Mouse (Mus musculus): ENCODE measurements at regions not wholly inside any gene's neighbourhood (a gene's known extent, or its start where the extent isn't known, plus 50 kb on each side); places are given as distances from the start of the nearest gene placed in this dataset.
"Not testable (repeated sequence)": the region's sequence is repeated elsewhere in the genome, so short reads cannot be mapped to it uniquely, and the experiment has no call there.

DNA sequence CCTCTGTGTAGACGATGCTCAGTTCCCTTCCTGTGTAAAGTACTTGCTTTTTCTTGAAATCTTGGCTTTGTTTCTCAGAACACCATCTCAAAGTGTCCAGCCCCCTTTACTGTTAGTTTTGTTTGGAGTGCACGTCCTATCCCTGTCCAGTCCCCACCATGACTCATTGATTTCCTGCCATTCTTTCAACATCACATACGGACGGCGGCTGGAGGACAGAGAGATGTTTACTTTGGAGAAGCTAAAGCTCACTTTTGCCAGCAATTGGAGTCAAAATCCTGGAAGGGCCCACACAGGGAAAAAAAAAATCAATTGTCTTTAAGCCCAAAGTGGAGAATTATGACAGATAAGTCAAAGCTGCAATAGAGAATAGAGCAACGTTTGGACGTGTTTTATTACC lies 51.8 kb downstream of the Gm5426 start:
- no peak for DNase-seq (ENCODE audit: low read depth)

DNA sequence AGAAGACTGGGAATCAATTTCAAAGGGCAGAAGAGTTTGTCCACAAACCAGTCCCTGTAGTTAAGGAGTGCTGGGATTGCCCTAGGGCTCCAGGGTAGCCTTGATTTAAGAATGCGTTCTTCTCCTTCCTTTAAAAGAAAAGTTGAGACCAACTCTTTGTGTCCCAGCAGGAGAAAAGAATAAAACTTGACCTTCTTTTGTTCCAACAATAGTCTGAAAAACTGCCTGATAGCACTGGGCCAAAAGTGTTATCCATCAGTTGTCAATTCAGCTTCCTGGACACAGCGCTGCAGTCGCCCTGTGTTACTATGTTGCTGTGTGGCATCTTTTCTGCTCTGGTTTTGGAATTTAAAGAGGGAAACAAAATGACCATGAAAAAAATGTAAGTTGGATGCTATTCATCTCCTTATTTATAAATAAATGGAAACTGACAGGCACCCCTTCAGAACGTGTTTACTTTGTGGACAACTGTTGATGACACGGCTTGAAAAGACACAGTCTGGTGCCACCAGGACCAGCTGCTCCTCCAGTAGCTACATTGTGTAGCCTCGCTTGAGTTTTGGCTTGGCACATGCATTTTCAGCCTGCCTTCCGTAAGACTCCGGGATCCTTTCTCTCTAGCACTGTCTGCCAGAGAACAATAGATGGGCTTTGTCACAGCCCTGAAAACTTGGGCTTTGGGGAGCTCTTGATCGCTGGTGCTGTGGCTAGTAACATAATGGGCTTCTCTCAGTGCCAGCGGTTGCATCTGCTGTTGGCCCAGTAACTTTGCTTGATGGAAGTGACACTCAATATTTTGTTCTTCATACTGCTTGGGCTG lies 54.0 kb downstream of the Gm5426 start:
- no peak for DNase-seq (ENCODE audit: low read depth)

- DNase-seq (ENCODE audit: low read depth), result no peak
These were observed 64.7 kb downstream of the Gm5426 start for GRCm38 (mm10) chr10:96200932-96201641.

DNA sequence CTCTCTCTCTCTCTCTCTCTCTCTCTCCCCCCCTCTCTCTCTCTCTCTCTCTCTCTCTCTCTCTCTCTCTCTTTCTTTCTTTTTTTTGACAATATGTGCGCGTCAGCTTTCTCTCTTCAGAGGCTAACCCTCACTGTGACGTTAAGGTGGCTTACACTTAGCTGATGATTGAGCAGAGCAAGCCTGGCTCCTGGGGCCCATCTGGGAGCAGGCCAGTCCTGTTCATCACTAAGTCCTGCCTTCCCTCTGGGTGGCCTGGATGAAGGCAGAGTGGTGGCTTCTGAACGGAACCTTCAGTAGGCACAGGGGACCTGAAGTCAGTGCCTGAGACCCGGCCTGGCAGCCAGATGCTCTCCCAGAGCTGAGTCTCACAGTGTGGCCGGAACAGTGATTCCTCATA lies 65.5 kb downstream of the Gm5426 start:
- DNase-seq (ENCODE audit: low read depth), result no peak

DNA sequence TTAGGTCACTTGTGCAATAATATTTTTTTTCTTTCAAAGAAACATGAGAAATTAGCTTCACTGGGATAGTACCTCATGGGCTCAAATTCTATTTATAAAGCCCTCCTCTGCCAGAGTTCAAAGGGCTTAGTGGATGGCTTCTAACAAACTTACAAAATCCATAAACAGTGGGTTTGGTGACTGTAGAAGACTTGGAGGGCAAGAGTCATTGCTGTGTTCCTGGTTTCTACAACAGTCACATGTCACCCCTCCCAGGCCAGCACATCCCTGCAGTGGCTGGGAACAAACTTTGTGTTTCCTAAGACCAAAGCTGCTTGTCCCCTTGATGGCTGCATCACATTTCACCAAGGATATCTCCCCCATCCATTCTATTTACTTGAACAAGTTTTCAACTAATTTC lies 66.5 kb downstream of the Gm5426 start:
- no peak for DNase-seq (ENCODE audit: low read depth)

- no peak for DNase-seq (ENCODE audit: low read depth)
These were observed 67.8 kb downstream of the Gm5426 start for GRCm38 (mm10) chr10:96204198-96204597.

DNA sequence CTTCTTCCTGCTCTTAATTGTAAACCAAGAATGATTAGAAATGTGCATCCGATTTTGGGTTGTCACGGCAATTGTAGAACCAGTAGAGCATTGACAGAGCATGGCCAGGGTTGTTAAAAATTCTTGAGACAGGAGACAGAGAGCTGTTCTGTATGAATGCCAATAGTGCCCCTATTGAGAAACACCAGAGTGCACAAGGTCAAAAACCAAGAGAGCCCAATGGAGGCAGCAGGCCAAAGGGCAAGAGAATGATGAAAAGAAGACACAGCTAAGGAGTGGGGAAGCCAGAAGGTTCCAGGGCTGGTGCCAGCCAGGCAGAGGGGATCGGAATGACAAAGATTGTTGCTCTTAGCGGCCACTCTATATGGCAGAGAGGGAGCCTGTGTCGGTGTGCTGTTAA lies 72.8 kb downstream of the Gm5426 start:
- DNase-seq (ENCODE audit: low read depth), result no peak

GRCm38 (mm10) chr10:96211189-96211588 lies 74.8 kb downstream of the Gm5426 start:
- no peak for DNase-seq (ENCODE audit: low read depth)

DNA sequence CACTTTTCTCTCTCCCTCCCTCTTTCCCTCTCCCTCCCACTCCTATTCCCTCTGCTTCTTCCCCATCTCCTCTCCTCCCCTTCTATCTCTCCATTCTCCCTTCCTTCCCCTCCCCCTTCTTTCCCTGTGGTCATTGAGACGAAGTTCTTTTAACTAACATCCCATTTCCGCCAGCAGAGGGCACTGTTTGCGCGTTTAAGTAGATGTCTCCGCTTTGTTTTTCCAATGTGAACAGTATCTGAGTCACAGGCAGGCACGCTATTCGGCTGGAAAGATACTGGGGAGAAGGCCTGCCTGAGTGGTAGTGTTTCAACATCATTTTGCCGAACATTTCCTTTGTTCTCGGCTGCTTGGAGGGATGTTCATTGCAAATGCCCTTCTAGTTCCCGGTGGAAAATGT lies 77.5 kb downstream of the Gm5426 start:
- peak; percentile 41 for DNase-seq (ENCODE audit: low read depth)

DNA sequence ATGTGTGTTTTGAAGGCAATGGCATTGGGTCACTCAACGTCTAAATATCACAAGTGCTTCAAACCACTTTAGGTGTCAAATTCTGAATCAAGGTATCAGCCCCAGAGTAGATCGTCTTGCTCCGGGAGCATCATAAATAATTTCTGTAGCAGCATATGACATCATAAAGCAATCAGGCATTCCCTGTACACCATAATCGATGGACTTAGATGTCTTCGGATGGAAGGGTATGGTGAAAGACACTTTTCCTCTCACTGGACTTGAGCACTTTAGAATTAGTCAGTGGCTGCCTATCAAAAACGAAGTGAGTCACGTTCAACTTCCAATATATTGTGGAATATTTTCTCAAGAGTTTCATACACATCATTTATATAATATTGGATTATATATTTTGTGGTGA lies 77.9 kb downstream of the Gm5426 start:
- no peak for DNase-seq (ENCODE audit: low read depth)

DNA sequence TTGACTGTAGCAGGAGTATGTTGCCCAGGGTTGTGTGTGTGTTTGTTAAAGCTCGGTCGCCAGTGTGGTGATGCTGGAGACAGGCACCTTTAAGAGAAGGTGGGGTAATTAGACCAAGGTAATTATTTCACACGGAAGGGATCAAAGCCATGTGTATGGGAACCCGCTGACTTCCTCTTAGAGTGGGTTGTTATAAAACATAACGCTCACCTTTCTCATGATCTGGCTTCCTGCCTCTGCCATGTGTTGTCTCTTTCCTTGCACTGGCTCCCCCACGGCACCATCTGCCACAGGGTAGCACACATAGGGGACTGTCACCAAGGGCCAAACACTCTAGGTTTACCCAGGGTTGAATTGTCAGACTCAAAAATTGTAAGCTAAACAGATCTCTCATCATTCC lies 78.5 kb downstream of the Gm5426 start:
- no peak for DNase-seq (ENCODE audit: low read depth)

- no peak for DNase-seq (ENCODE audit: low read depth)
These were observed 84.3 kb downstream of the Gm5426 start for GRCm38 (mm10) chr10:96220731-96221130.

GRCm38 (mm10) chr10:96230391-96230790 lies 94.0 kb downstream of the Gm5426 start:
- DNase-seq (ENCODE audit: low read depth), result no peak

- no peak for DNase-seq (ENCODE audit: low read depth)
These were observed 94.9 kb downstream of the Gm5426 start for GRCm38 (mm10) chr10:96231309-96231708.

DNA sequence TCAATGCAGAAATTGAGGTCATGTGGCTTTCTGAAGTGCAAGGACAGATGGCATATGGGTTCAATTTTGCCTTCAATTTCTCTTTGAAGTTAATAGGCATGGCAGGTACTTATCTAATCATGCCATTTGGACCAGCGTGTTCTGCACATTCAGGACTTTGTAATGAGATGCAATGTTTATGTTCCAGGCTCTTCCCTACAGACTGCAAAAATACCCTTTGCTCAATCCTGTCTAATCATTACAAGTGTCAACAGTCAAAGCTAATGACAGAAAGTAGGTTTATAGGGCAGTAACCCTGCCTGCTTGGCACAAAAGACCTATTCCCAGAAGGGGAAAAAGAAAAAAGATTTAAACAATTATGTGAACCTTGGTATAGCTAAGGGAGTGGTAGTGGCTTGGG lies 96.5 kb downstream of the Gm5426 start:
- no peak for DNase-seq (ENCODE audit: low read depth)

- DNase-seq (ENCODE audit: low read depth), result no peak
These were observed 98.4 kb downstream of the Gm5426 start for GRCm38 (mm10) chr10:96234564-96235412.

GRCm38 (mm10) chr10:96236031-96236430 lies 99.6 kb downstream of the Gm5426 start:
- not testable (repeated sequence) for DNase-seq (ENCODE audit: low read depth)

DNA sequence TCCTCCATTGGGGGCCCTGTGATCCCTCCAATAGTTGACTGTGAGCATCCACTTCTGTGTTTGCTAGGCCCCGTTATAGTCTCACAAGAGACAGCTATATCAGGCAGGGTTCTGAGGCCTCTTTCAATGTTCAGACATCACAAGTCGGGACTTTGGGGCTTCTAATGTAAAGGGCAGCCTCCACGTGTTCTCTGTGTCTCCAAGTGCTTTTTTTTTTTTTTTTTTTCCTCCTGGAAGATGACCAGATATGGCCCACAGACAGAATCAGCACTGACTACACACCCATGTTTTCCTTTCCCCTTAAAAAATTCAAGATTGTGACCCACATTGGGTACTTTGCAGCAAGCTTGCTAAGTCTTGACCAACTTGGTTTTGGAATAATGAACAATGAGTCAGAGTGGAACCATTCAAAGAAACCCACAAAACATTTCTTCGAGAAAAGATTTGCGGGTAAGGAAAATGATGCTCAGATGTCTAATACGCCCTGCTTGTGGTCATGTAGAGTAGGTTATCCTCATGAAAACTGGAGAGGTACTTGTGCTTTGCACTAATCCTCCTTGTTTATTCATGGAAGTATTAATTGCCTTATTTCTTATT lies 100.5 kb downstream of the Gm5426 start:
- no peak for DNase-seq (ENCODE audit: low read depth)

DNA sequence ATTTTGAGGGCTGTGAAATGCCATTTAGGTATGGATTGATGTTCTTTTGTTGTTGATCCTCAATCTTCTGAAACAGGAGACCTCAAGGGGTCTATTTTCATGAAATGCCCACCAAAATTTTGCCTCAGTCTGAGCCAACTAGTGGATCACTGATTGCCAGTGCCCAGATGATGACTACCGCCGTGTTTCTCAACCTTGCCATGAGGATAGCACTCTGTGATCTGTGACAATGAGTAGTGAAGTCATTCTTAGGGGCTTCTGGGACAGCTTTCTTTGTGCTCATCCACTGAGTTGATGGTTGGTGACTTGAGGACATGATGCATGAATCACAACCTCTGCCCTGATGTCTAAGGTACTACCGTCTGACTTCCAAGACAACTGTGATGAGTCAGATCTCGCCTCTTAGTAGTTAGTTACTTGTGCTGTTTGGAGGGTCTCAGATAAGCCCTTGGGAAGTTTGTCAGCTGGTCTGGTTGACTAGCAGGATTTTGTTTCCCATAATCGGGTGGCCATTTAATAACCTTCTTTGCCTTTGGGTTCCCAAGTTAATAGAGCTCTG lies 101.2 kb downstream of the Gm5426 start:
- no peak for DNase-seq (ENCODE audit: low read depth)

- DNase-seq (ENCODE audit: low read depth), result no peak
These were observed 101.8 kb downstream of the Gm5426 start for GRCm38 (mm10) chr10:96238251-96238650.

DNA sequence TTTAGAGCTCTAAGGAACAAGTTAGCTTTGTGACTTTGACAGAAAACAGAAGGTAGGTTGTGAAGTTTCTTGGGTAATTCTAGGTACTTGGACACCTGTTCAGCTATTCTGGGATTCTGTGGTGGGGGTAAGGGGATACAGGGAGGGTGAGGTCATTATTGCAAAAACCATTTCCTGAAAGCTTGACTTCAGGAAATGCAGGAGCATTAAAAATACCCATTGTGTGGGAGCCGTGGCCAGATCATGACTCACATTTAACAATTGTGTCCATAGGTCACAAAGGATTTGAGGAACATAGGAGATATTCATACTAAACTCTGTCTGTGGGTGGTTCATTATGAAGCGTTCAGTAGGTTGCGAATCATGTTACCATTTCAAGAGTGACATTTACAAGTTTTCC lies 102.4 kb downstream of the Gm5426 start:
- no peak for DNase-seq (ENCODE audit: low read depth)

DNA sequence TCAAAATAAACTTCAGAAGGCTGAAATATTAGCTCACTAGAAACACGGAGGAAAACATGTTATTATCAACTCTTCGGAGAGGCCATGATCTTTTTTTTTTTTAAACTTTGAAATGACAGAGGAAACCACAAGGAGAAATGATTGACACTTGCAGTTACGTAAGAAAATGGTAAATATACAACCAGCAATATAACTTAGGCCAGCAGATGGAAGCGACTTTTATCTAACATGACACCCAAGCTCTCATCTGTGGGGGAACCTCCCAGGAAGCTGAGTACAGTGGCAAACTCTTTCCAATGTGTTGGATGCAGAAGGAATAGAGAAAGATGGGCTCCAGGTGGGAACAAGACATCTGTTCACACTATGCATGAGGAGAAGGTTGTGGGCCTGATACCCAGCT lies 104.2 kb downstream of the Gm5426 start:
- no peak for DNase-seq (ENCODE audit: low read depth)

Measured in gonadal fat pad, adult 2 months (tissue).